Mouse (Mus musculus) A20 (cell line): ENCODE results near the gene Lmntd2.

Source experiments
- DNase-seq: peaks from one replicate; pipeline ENCODE4 v3.0.0-alpha.2; 2011; ENCODE audit warnings: low read depth, low spot score

The Lmntd2 gene

GRCm38 (mm10) chr7:141191036-141191435, 22.8 kb downstream of the Lmntd2 start:
- DNase-seq = no peak

- DNase-seq = no peak
Observed at GRCm38 (mm10) chr7:141190220-141190619, 23.7 kb downstream of the Lmntd2 start.

- DNase-seq = no peak
Observed at GRCm38 (mm10) chr7:141188733-141189132, 25.1 kb downstream of the Lmntd2 start.

GRCm38 (mm10) chr7:141188194-141188593, 25.7 kb downstream of the Lmntd2 start:
- no peak for DNase-seq

GRCm38 (mm10) chr7:141176173-141176572, 37.7 kb downstream of the Lmntd2 start:
- DNase-seq = peak; percentile 88

- peak; percentile 40 for DNase-seq
Observed at GRCm38 (mm10) chr7:141175068-141175467, 38.8 kb downstream of the Lmntd2 start.

GRCm38 (mm10) chr7:141173323-141173850, 40.5 kb downstream of the Lmntd2 start:
- DNase-seq = no peak

- DNase-seq = peak; percentile 99
Observed at GRCm38 (mm10) chr7:141172116-141173006, 41.5 kb downstream of the Lmntd2 start, which contains the start of gene Rnh1. Rnh1 (minus strand) TSS chr7:141172857.

- no peak for DNase-seq
Observed at GRCm38 (mm10) chr7:141169866-141170265, 44.0 kb downstream of the Lmntd2 start.

GRCm38 (mm10) chr7:141169300-141169699, 44.6 kb downstream of the Lmntd2 start:
- DNase-seq = no peak

- DNase-seq = peak; percentile 92
Observed at GRCm38 (mm10) chr7:141168518-141168953, 45.3 kb downstream of the Lmntd2 start.

GRCm38 (mm10) chr7:141167901-141168517, 45.9 kb downstream of the Lmntd2 start:
- DNase-seq = peak; percentile 45

- DNase-seq = no peak
Observed at GRCm38 (mm10) chr7:141164850-141165249, 49.0 kb downstream of the Lmntd2 start.

GRCm38 (mm10) chr7:141164397-141164796, 49.5 kb downstream of the Lmntd2 start:
- DNase-seq = no peak
